Comparison of ENCODE assay signal across 9 mouse cellular contexts in genomic region chr9:59723096-59723657, GRCm38 (mm10). TPM values are rescaled to one million over a fixed set of nuclear protein-coding genes. Genes with fewer than 3 reads are reported as not detected.
DNase-seq lines count a peak whose midpoint lies in the region; ATAC-seq and TF ChIP-seq lines count a peak whose summit lies in the region.
"Had no signal": no experiment of that assay in that cellular context is flagged by ENCODE, and none has a peak within 500 bp of the region (broad histone marks: within the 10 kb centered on the region; RNA-seq: fewer than 3 reads in every experiment).

No protein-coding gene starts in this region.

- peak overlapping the region; percentile 61 for H3K4me2 ChIP-seq in heart, embryonic 13.5 days
- peak overlapping the region; percentile 53 for H3K4me2 ChIP-seq in kidney, postnatal 0 days (ENCODE audit: low read length)
- H3K4me2 ChIP-seq in stomach, postnatal 0 days (replicated peaks; ENCODE audit: low read depth) = peak overlapping the region; percentile 48

- peaks cover 26% of the 10 kb centered on the region for H3K4me1 ChIP-seq in heart, embryonic 13.5 days
- H3K4me1 ChIP-seq in kidney, postnatal 0 days (replicated peaks; ENCODE audit: insufficient read depth, low read length) = 0 out of 2 replicates have a peak, but pooled peaks cover 6% of the 10 kb centered on the region
- H3K4me1 ChIP-seq in liver, adult 2 months (ENCODE audit: control insufficient read depth, insufficient read depth, low read length) = no peaks in the 10 kb centered on the region
- no peaks in the 10 kb centered on the region; the same call in 1 of the 2 replicates for H3K4me1 ChIP-seq in stomach, postnatal 0 days (replicated peaks; ENCODE audit: control insufficient read depth, insufficient read depth)

- H3K9me3 ChIP-seq in heart, embryonic 13.5 days = no peaks in the 10 kb centered on the region
- no peaks in the 10 kb centered on the region for H3K9me3 ChIP-seq in kidney, postnatal 0 days (replicated peaks; ENCODE audit: low read length)
- no peaks in the 10 kb centered on the region for H3K9me3 ChIP-seq in stomach, postnatal 0 days (ENCODE audit: control insufficient read depth, low read length)

- 10% methylated on average over 10 of the region's 10 CpGs for WGBS in heart, embryonic 13.5 days
- 6% methylated on average over 10 of the region's 10 CpGs for WGBS in kidney, postnatal 0 days
- 18% methylated on average over 10 of the region's 10 CpGs for WGBS in liver, adult 2 months
- 6% methylated on average over 10 of the region's 10 CpGs for WGBS in stomach, postnatal 0 days

- ATAC-seq in CD4-positive, CD25-positive, alpha-beta regulatory T cell, adult 4 months = peak; percentile 63
- peak; percentile 76 for ATAC-seq in erythroid progenitor cell, adult 5-6 weeks (replicated peaks; ENCODE audit: low FRiP score, poor library complexity, severe bottlenecking)
- no peak for ATAC-seq in heart, embryonic 13.5 days (ENCODE audit: extremely low read depth, insufficient number of reproducible peaks, low FRiP score, low TSS enrichment)
- peak; percentile 31 for ATAC-seq in kidney, postnatal 0 days (replicated peaks; ENCODE audit: low FRiP score, low read depth)
- peak; percentile 63 for ATAC-seq in stomach, postnatal 0 days (ENCODE audit: low FRiP score, low TSS enrichment)

- peak; percentile 94 for TF ChIP-seq CTCF in kidney, postnatal 0 days (IDR thresholded peaks at IDR 0.05; ENCODE audit: low read depth)
- TF ChIP-seq CTCF in liver, adult 2 months (IDR thresholded peaks at IDR 0.05; ENCODE audit: low read depth, low read length) = peak; percentile 71
- peak; percentile 95 for TF ChIP-seq CTCF in stomach, postnatal 0 days (IDR thresholded peaks at IDR 0.05; ENCODE audit: low read depth)

- TF ChIP-seq POLR2A in liver, adult 2 months (IDR thresholded peaks at IDR 0.05; ENCODE audit: extremely low read depth, insufficient read depth, low read length) = no peak

- H3K27ac ChIP-seq in heart, embryonic 13.5 days (replicated peaks) = peak overlapping the region; percentile 64; the same call in 1 of the 2 replicates
- H3K27ac ChIP-seq in kidney, postnatal 0 days = peak overlapping the region; percentile 93
- H3K27ac ChIP-seq in liver, adult 2 months (replicated peaks; ENCODE audit: insufficient read depth, low read depth, low read length) = no peak overlapping the region
- H3K27ac ChIP-seq in stomach, postnatal 0 days (replicated peaks) = no peak overlapping the region
- H3K27ac ChIP-seq: macrophage had no signal

- peak overlapping the region; percentile 28 for H3K4me3 ChIP-seq in heart, embryonic 13.5 days
- H3K4me3 ChIP-seq in kidney, postnatal 0 days (replicated peaks; ENCODE audit: low read depth, low read length) = 0 out of 2 replicates have a peak overlapping the region, but pooled peaks have one; percentile 18
- H3K4me3 ChIP-seq in liver, adult 2 months (ENCODE audit: insufficient read depth, low read depth, low read length) = no peak overlapping the region
- H3K4me3 ChIP-seq in stomach, postnatal 0 days (ENCODE audit: low read depth, low read length) = no peak overlapping the region; the same call in 1 of the 2 replicates

- H3K79me2 ChIP-seq in liver, adult 2 months (ENCODE audit: control insufficient read depth, insufficient read depth, low read length) = no peaks in the 10 kb centered on the region

- no peak for TF ChIP-seq EP300 in stomach, postnatal 0 days (optimal IDR thresholded peaks at IDR 0.05)

- peak; percentile 77 for DNase-seq in brain, embryonic 18.5 days (ENCODE audit: low read depth, low spot score)
- DNase-seq in kidney, postnatal 0 days (ENCODE audit: low spot score) = peak; percentile 97
- DNase-seq in liver, adult 2 months (ENCODE audit: extremely low read depth, low read depth, low spot score) = peak; percentile 54
- peak; percentile 67 for DNase-seq in neural tube, embryonic 10.5 days (ENCODE audit: extremely low spot score, low spot score)
- peak; percentile 69 for DNase-seq in stomach, postnatal 0 days (ENCODE audit: low spot score)

- peak overlapping the region; percentile 65 for H3K9ac ChIP-seq in heart, embryonic 13.5 days
- peak overlapping the region; percentile 31; the same call in 1 of the 2 replicates for H3K9ac ChIP-seq in kidney, postnatal 0 days (ENCODE audit: low read depth, low read length)
- H3K9ac ChIP-seq in liver, adult 2 months (ENCODE audit: low read depth, low read length) = no peak overlapping the region
- H3K9ac ChIP-seq in stomach, postnatal 0 days (ENCODE audit: low read length) = no peak overlapping the region

- H3K36me3 ChIP-seq in heart, embryonic 13.5 days = no peaks in the 10 kb centered on the region
- no peaks in the 10 kb centered on the region for H3K36me3 ChIP-seq in kidney, postnatal 0 days (ENCODE audit: insufficient read depth, low read length)
- no peaks in the 10 kb centered on the region for H3K36me3 ChIP-seq in liver, adult 2 months (ENCODE audit: control insufficient read depth, insufficient read depth, low read length)
- H3K36me3 ChIP-seq in stomach, postnatal 0 days (ENCODE audit: control insufficient read depth, insufficient read depth, low read length) = no peaks in the 10 kb centered on the region

- H3K27me3 ChIP-seq in heart, embryonic 13.5 days (replicated peaks) = no peaks in the 10 kb centered on the region
- H3K27me3 ChIP-seq in kidney, postnatal 0 days (ENCODE audit: insufficient read depth, low read length) = no peaks in the 10 kb centered on the region
- H3K27me3 ChIP-seq in liver, adult 2 months (ENCODE audit: control insufficient read depth, insufficient read depth, low read length) = peaks cover 12% of the 10 kb centered on the region; the same call in 1 of the 2 replicates
- H3K27me3 ChIP-seq in stomach, postnatal 0 days (ENCODE audit: control insufficient read depth, insufficient read depth, low read length) = no peaks in the 10 kb centered on the region

RNA-seq across cellular contexts. Expression of gene Senp8, which starts 27.3 kb away (rescaled TPM):
- polyA plus RNA-seq in CD4-positive, CD25-positive, alpha-beta regulatory T cell, adult 4 months (2017; shearing (Covaris generic)) = 1 to 10 TPM; 6.4 to 7.2 TPM
- total RNA-seq in erythroid progenitor cell, adult 5-6 weeks (2015; ENCODE audit: low replicate concordance) = 0.36 and 3.8 TPM in 2 replicates
- 0.77 and 5.5 TPM in 2 replicates for total RNA-seq in erythroid progenitor cell, adult 5-6 weeks (2017; ENCODE audit: low replicate concordance)
- 8.9 and 11.1 TPM in 2 replicates for polyA plus RNA-seq in heart, embryonic 13.5 days (2015; fragmentation: Nextera tagmentation; extraction: Ambion mirVana)
- 8.6 and 9.2 TPM in 2 replicates for polyA plus RNA-seq in kidney, postnatal 0 days (2015; fragmentation: Nextera tagmentation; extraction: Ambion mirVana)
- total RNA-seq in liver, adult 2 months (2014; rRNA removed) = 1.6 and 2.5 TPM in 2 replicates
- 1.2 and 1.7 TPM in 2 replicates for polyA plus RNA-seq in liver, adult 2 months (2012; rRNA removed)
- 4.2 and 4.3 TPM in 2 replicates for polyA plus RNA-seq in stomach, postnatal 0 days (2015; fragmentation: Nextera tagmentation; extraction: Ambion mirVana)

RNA-seq across cellular contexts. Expression of gene Myo9a, which starts 27.5 kb away (rescaled TPM):
- 10 to 100 TPM; 42.0 to 61.6 TPM for polyA plus RNA-seq in CD4-positive, CD25-positive, alpha-beta regulatory T cell, adult 4 months (2017; shearing (Covaris generic))
- 37.3 and 39.6 TPM in 2 replicates for total RNA-seq in erythroid progenitor cell, adult 5-6 weeks (2015; ENCODE audit: low replicate concordance)
- total RNA-seq in erythroid progenitor cell, adult 5-6 weeks (2017; ENCODE audit: low replicate concordance) = 38.5 and 40.3 TPM in 2 replicates
- polyA plus RNA-seq in heart, embryonic 13.5 days (2015; fragmentation: Nextera tagmentation; extraction: Ambion mirVana) = 7.1 and 7.3 TPM in 2 replicates
- polyA plus RNA-seq in kidney, postnatal 0 days (2015; fragmentation: Nextera tagmentation; extraction: Ambion mirVana) = 12.4 and 14.5 TPM in 2 replicates
- total RNA-seq in liver, adult 2 months (2014; rRNA removed) = 5.8 and 9.3 TPM in 2 replicates
- polyA plus RNA-seq in liver, adult 2 months (2012; rRNA removed) = 0.40 and 0.42 TPM in 2 replicates
- 3.8 and 4.0 TPM in 2 replicates for polyA plus RNA-seq in stomach, postnatal 0 days (2015; fragmentation: Nextera tagmentation; extraction: Ambion mirVana)

RNA-seq across cellular contexts. Expression of gene Gramd2, which starts 43.2 kb away (rescaled TPM):
- polyA plus RNA-seq in CD4-positive, CD25-positive, alpha-beta regulatory T cell, adult 4 months (2017; shearing (Covaris generic)) = not detected
- not detected in 2 replicates for total RNA-seq in erythroid progenitor cell, adult 5-6 weeks (2015; ENCODE audit: low replicate concordance)
- total RNA-seq in erythroid progenitor cell, adult 5-6 weeks (2017; ENCODE audit: low replicate concordance) = 0.13 TPM in 1 of 2 replicates, not detected in the other
- 0.24 and 0.29 TPM in 2 replicates for polyA plus RNA-seq in heart, embryonic 13.5 days (2015; fragmentation: Nextera tagmentation; extraction: Ambion mirVana)
- 1.2 and 1.4 TPM in 2 replicates for polyA plus RNA-seq in kidney, postnatal 0 days (2015; fragmentation: Nextera tagmentation; extraction: Ambion mirVana)
- not detected in 2 replicates for total RNA-seq in liver, adult 2 months (2014; rRNA removed)
- 0.06 and 0.22 TPM in 2 replicates for polyA plus RNA-seq in liver, adult 2 months (2012; rRNA removed)
- polyA plus RNA-seq in stomach, postnatal 0 days (2015; fragmentation: Nextera tagmentation; extraction: Ambion mirVana) = 5.9 and 6.7 TPM in 2 replicates

Comparison
In these comparisons a context has a peak if more than half of its experiments do, and no peak if none do; other contexts are left out.
1. H3K27ac ChIP-seq: peak in heart, embryonic 13.5 days (single experiment) and kidney, postnatal 0 days (single experiment); none in liver, adult 2 months (single experiment) and stomach, postnatal 0 days (single experiment).
2. H3K4me3 ChIP-seq: peak in heart, embryonic 13.5 days (single experiment) and kidney, postnatal 0 days (single experiment); none in liver, adult 2 months (single experiment) and stomach, postnatal 0 days (single experiment).
3. H3K9ac ChIP-seq: peak in heart, embryonic 13.5 days (single experiment) and kidney, postnatal 0 days (single experiment); none in liver, adult 2 months (single experiment) and stomach, postnatal 0 days (single experiment).
4. Peak in every context shown above with its lines, with median percentiles within 50 percentile points of each other: DNase-seq, H3K4me2 ChIP-seq and CTCF ChIP-seq.